Mouse (Mus musculus): Measurements from ENCODE around the gene Rnf220. TPM values are rescaled to one million over a fixed set of nuclear protein-coding genes. Genes with fewer than 3 reads are reported as not detected.

Rnf220 gene
- polyA plus RNA-seq, 1 experiment from 2014 or later, result 55.9 TPM

DNA sequence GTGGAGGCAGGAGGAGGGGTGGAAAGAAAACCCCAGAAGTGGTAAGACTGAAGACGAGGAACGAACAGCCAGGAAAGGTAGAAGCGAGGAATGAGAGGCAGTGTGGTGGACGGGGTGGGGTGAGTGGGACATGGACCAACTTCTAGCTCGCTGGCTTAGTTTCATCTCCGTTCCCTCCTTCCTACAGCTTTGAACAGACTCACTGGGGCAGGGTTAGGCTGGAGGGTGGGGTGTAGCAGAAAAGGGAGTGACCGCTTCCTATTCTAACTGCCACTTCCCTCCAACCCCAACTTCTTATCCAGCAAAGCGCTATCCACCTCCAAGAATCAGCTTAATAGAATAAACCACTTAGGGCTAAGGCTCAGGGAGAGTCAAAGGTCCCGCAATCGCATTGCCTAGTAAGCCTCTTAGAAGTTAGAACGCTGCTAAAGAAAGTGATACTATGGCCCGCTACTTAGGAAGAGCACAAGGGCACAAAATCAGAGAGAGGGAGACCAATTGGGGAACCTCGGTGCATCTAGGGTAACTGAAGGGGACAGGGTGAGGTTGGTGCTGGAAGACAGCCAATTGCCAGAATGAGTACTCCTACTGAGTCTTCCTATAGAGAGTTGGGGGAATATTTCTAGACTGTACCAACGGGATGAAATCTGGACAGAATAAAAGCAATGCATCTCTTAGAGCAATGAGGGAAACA is 23.4 kb downstream of the Rnf220 start:
- Histone ChIP-seq H3K4me3 (peak overlapping the region; percentile 62), H3K4me1 (peaks cover 74% of the 10 kb centered on the region), H3K9me3 (replicated peaks) (no peaks in the 10 kb centered on the region), H3K9ac (peak overlapping the region; percentile 68), H3K27me3 (replicated peaks) (no peaks in the 10 kb centered on the region; the same call in 1 of the 2 replicates), H3K27ac (peak overlapping the region; percentile 93), H3K36me3 (no peaks in the 10 kb centered on the region), H3K4me2 (peak overlapping the region; percentile 74)
- WGBS (ENCODE audit: insufficient replicate concordance), result 16% methylated on average over 14 of the region's 14 CpGs
- peak; percentile 76 for ATAC-seq

DNA sequence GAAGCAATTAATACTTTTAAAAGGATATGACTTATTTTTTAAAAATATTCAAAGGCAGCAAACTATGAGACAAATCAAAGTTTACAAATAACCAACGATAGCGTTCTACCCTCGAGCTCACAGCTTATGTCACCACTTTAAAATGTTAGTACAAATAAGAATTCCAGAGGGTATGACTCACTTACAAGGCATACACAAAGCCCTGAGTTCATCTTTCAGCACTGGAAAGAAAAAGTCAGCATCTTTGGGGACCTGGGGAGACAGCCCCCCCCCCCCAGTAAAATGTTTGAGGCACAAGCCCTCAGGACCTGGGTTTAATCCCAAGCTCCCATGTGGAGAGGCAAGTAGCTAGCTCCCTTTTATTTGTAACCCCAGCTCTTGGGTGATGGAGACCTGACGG is 27.4 kb downstream of the Rnf220 start:
- H3K27ac ChIP-seq, result no peak overlapping the region
- H3K4me3 ChIP-seq, result no peak overlapping the region
- H3K36me3 ChIP-seq, result no peaks in the 10 kb centered on the region
- H3K4me1 ChIP-seq, result peaks cover 35% of the 10 kb centered on the region
- 71% methylated on average over 4 of the region's 4 CpGs for WGBS (ENCODE audit: insufficient replicate concordance)
- no peaks in the 10 kb centered on the region for H3K9me3 ChIP-seq (replicated peaks)
- no peaks in the 10 kb centered on the region; the same call in 1 of the 2 replicates for H3K27me3 ChIP-seq (replicated peaks)
- no peak for ATAC-seq
- H3K9ac ChIP-seq, result no peak overlapping the region
- H3K4me2 ChIP-seq, result no peak overlapping the region

DNA sequence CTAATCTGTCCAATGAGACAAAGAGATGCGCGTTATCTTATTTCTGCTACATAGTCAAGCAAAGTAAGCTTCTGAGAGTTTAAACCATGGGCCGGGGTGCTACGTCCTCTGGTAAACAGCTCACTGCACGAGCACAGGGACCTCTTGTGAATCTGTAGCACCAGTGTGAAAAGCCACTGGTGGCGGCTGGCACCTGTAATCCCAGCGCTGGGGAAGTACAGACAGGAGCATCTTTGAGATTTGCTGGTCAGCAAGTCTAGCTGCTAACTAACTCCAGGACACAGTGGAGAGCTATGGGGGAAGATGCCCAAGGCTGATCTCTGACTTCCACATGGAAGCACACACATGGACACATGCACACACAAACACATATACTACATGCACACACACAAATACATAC is 28.9 kb downstream of the Rnf220 start:
- 74% methylated on average over 7 of the region's 7 CpGs for WGBS (ENCODE audit: insufficient replicate concordance)
- Histone ChIP-seq H3K4me3 (no peak overlapping the region), H3K27ac (no peak overlapping the region), H3K4me1 (peaks cover 19% of the 10 kb centered on the region), H3K27me3 (replicated peaks) (no peaks in the 10 kb centered on the region; the same call in 1 of the 2 replicates), H3K9me3 (replicated peaks) (no peaks in the 10 kb centered on the region), H3K4me2 (no peak overlapping the region), H3K36me3 (no peaks in the 10 kb centered on the region), H3K9ac (no peak overlapping the region)
- no peak for ATAC-seq

DNA sequence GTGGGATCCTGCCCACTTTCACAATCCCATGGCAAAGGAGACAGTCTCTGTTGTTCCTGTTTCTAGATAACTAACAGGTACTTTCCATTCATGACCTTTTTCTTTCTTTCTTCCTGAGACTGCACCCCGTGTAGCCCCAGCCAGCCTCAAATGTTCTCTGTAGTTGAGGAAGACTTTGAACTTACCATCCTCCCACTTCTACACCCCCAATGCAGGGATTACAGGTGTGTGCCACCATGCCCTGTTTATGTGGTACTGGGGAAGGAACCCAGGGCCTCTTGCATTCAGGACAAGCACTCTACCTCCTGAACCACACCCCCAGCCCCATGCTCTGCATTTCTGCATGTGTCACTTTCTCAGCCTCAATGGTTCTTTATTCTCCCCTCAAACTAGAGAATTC is 47.7 kb downstream of the Rnf220 start:
- Histone ChIP-seq H3K27ac (no peak overlapping the region), H3K36me3 (no peaks in the 10 kb centered on the region), H3K9me3 (replicated peaks) (no peaks in the 10 kb centered on the region), H3K27me3 (replicated peaks) (peaks cover 4% of the 10 kb centered on the region; the same call in 1 of the 2 replicates), H3K9ac (no peak overlapping the region), H3K4me2 (no peak overlapping the region), H3K4me1 (0 out of 2 replicates have a peak, but pooled peaks cover 2% of the 10 kb centered on the region), H3K4me3 (no peak overlapping the region)
- 67% methylated on average over 1 of the region's 1 CpGs for WGBS (ENCODE audit: insufficient replicate concordance)
- ATAC-seq, result no peak

DNA sequence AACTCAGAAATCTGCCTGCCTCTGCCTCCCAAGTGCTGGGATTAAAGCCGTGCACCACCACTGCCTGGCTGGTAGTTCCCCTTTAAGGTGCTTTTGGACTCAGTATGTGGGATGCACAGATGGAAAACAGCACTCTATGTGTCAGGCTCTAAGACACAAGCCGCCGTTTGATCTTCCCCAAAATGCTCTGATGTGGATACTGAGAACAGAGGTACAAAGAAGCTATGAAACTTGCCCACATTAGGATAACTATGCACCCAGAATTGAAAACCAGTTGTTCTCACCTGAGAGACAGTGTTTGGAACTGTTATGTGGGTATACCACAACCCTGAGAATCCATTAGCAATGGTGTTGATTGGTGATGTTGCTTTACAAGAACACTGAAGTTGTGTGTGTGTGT is 48.9 kb downstream of the Rnf220 start:
- H3K4me3 ChIP-seq, result no peak overlapping the region
- H3K9ac ChIP-seq, result no peak overlapping the region
- peaks cover 4% of the 10 kb centered on the region; the same call in 1 of the 2 replicates for H3K27me3 ChIP-seq (replicated peaks)
- H3K27ac ChIP-seq, result no peak overlapping the region
- 80% methylated on average over 3 of the region's 3 CpGs for WGBS (ENCODE audit: insufficient replicate concordance)
- H3K9me3 ChIP-seq (replicated peaks), result no peaks in the 10 kb centered on the region
- H3K36me3 ChIP-seq, result no peaks in the 10 kb centered on the region
- H3K4me2 ChIP-seq, result no peak overlapping the region
- 0 out of 2 replicates have a peak, but pooled peaks cover 2% of the 10 kb centered on the region for H3K4me1 ChIP-seq
- ATAC-seq, result no peak

DNA sequence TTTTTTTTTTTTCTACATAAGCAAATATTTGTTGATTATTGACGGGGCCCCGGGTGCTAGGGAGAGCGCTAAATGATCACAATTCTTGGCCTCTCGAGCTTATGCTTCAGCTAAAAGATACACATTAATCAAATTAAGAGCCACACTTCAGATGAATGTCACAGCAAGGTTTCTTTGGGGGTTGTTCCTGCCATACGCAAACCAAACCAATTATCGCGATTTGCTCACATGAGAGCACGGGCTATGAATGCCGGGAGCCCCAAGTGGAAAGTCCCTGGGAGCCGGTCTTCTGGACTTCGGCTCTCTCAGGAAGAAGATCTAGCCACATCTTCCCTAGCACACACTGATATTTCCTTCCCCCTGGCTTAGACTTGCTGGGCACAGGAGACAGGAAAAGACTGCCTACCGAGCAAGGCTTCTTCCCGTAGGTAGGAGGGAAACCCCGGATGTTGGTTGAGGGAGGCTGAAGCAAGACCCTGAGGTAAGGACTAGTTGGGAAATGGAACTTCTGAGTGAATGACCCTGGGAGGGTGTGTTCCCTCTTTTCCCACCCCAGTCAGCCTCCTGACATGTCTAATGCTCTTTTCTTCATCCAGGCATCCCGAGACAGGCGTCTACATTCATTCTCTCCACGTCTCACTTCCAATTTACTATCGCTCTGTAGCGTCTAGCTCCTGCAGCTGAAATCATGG is 51.2 kb downstream of the Rnf220 start:
- Histone ChIP-seq H3K27ac (no peak overlapping the region), H3K36me3 (no peaks in the 10 kb centered on the region), H3K9ac (no peak overlapping the region), H3K27me3 (replicated peaks) (peaks cover 4% of the 10 kb centered on the region; the same call in 1 of the 2 replicates), H3K4me1 (0 out of 2 replicates have a peak, but pooled peaks cover 2% of the 10 kb centered on the region), H3K4me2 (no peak overlapping the region), H3K4me3 (no peak overlapping the region), H3K9me3 (replicated peaks) (no peaks in the 10 kb centered on the region)
- 50% methylated on average over 19 of the region's 19 CpGs for WGBS (ENCODE audit: insufficient replicate concordance)
- no peak for ATAC-seq

DNA sequence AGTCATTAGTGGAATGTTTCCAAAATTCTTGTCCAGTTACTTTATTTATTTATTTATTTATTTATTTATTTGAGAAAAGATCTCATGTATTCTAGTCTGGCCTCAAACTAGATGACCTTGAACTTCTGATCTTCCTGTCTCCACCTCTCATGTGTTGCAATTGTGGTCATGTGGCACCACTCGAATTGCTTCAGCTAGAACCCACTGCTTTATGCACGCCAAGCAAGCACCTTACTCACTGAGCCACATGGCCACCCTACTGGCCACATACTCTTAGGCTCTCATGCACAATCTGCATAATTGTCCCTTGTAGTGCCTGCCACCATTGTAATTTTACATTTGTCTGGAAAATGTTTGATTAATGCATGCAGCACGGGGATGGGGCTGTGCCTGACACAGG is 57.9 kb downstream of the Rnf220 start:
- H3K36me3 ChIP-seq, result no peaks in the 10 kb centered on the region
- H3K4me2 ChIP-seq, result no peak overlapping the region
- no peak for ATAC-seq
- peaks cover 13% of the 10 kb centered on the region for H3K27me3 ChIP-seq (replicated peaks)
- H3K4me3 ChIP-seq, result no peak overlapping the region
- H3K27ac ChIP-seq, result no peak overlapping the region
- WGBS (ENCODE audit: insufficient replicate concordance), result 55% methylated on average over 3 of the region's 3 CpGs
- H3K9me3 ChIP-seq (replicated peaks), result no peaks in the 10 kb centered on the region
- H3K9ac ChIP-seq, result no peak overlapping the region
- H3K4me1 ChIP-seq, result peaks cover 12% of the 10 kb centered on the region; the same call in 1 of the 2 replicates

DNA sequence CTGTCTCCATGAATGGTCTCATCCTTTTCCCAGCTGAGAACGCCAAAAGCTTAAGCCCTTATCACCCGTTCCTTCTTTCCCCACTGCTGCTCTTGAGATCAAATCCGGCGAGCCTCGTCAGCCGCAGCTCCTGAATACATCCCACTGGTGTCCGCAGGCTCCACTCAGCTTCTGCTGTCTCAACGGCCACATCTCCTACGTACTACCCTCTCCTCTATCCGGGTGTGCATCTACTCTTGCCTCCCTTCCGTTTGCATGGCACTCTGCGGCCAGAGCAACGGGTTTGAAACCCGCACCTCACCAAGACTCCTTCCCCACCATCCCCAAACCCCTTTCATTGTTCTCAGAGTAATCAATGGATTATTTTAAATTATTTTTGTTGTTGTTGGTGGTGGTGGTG is 58.8 kb downstream of the Rnf220 start:
- no peaks in the 10 kb centered on the region for H3K36me3 ChIP-seq
- no peaks in the 10 kb centered on the region for H3K9me3 ChIP-seq (replicated peaks)
- no peak overlapping the region for H3K27ac ChIP-seq
- H3K9ac ChIP-seq, result no peak overlapping the region
- ATAC-seq, result no peak
- H3K4me2 ChIP-seq, result no peak overlapping the region
- peaks cover 13% of the 10 kb centered on the region for H3K27me3 ChIP-seq (replicated peaks)
- H3K4me3 ChIP-seq, result no peak overlapping the region
- WGBS (ENCODE audit: insufficient replicate concordance), result 67% methylated on average over 14 of the region's 14 CpGs
- peaks cover 12% of the 10 kb centered on the region; the same call in 1 of the 2 replicates for H3K4me1 ChIP-seq

DNA sequence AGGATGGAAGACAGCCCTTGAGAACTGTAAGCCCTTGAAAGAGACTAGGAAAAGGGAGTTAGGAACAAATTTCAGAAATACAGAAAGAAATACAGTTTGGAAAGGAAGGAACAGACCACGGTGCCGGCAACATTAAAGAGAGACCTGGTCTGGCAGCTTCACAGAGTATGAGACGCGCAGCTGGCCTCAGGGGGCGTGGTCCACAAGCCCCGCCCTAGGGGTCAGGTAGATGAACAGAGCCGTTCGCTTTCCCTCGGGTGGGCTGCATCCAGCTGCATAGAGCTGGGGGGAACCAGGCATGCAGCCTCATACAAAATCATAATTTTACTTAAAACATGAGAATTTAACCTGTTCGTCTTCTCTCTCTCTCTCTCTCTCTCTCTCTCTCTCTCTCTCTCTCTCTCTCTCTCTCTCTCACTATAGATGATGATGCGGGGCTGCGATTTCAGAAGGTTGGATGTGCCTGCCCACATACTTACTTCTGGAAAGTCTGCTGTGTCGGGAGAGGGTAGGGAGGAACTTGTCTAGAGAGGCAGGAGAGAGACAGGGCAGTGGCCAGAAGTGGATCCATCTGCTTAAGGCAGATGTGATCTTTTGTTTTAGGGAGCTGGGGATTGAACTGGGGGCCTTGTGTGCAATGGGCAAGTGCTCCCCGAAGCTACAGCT is 59.7 kb downstream of the Rnf220 start:
- Histone ChIP-seq H3K4me2 (no peak overlapping the region), H3K27ac (no peak overlapping the region), H3K27me3 (replicated peaks) (peaks cover 13% of the 10 kb centered on the region), H3K4me1 (peaks cover 12% of the 10 kb centered on the region; the same call in 1 of the 2 replicates), H3K9me3 (replicated peaks) (no peaks in the 10 kb centered on the region), H3K9ac (no peak overlapping the region), H3K4me3 (no peak overlapping the region), H3K36me3 (no peaks in the 10 kb centered on the region)
- 37% methylated on average over 14 of the region's 14 CpGs for WGBS (ENCODE audit: insufficient replicate concordance)
- no peak for ATAC-seq

DNA sequence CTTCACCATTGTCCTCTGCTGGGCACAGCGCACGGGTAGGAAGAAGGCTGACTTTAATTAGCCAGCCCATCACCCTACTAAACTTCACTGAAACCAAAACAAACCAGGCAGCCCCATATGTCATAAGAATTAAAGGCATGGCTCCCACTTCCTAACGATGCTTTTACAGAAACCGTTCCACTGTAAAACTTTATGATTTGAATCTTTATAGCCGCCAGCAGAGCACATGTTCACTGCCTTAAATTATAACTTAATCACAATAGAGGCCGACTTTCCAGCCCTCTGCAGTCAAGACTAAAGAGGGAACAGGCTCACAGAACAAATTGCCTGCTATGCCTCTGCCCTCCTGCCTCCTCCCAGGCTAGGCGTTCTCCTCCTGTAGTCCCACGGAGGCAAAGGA is 62.5 kb downstream of the Rnf220 start:
- no peak overlapping the region for H3K4me3 ChIP-seq
- no peaks in the 10 kb centered on the region for H3K9me3 ChIP-seq (replicated peaks)
- H3K4me1 ChIP-seq, result peaks cover 12% of the 10 kb centered on the region; the same call in 1 of the 2 replicates
- ATAC-seq, result no peak
- H3K4me2 ChIP-seq, result no peak overlapping the region
- no peak overlapping the region for H3K9ac ChIP-seq
- no peaks in the 10 kb centered on the region for H3K36me3 ChIP-seq
- H3K27ac ChIP-seq, result no peak overlapping the region
- H3K27me3 ChIP-seq (replicated peaks), result peaks cover 17% of the 10 kb centered on the region
- WGBS (ENCODE audit: insufficient replicate concordance), result 70% methylated on average over 8 of the region's 8 CpGs

DNA sequence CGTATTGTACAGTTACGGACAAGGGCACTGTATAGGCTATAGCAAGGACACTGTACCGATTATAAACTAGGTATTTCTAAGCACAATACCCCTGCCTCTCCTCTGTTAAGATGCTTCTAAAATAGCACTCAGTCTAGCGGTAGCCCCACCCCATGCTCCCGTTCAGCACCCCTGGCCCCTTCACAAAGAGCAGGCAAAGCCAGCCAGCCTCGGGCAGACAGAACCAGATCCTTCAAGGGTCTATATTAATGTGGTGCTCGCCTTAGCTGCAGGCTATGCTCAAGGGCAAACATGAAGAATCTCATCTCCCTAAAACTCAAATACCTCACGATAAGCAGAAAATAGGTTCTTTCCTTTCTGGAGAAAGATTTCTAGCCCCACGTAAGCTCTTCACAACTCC is 67.2 kb downstream of the Rnf220 start:
- no peak overlapping the region for H3K27ac ChIP-seq
- peaks cover 22% of the 10 kb centered on the region for H3K4me1 ChIP-seq
- H3K4me3 ChIP-seq, result no peak overlapping the region
- peaks cover 9% of the 10 kb centered on the region; the same call in 1 of the 2 replicates for H3K27me3 ChIP-seq (replicated peaks)
- WGBS (ENCODE audit: insufficient replicate concordance), result 68% methylated on average over 9 of the region's 9 CpGs
- no peak overlapping the region for H3K9ac ChIP-seq
- H3K4me2 ChIP-seq, result no peak overlapping the region
- ATAC-seq, result no peak
- H3K9me3 ChIP-seq (replicated peaks), result no peaks in the 10 kb centered on the region
- H3K36me3 ChIP-seq, result no peaks in the 10 kb centered on the region

DNA sequence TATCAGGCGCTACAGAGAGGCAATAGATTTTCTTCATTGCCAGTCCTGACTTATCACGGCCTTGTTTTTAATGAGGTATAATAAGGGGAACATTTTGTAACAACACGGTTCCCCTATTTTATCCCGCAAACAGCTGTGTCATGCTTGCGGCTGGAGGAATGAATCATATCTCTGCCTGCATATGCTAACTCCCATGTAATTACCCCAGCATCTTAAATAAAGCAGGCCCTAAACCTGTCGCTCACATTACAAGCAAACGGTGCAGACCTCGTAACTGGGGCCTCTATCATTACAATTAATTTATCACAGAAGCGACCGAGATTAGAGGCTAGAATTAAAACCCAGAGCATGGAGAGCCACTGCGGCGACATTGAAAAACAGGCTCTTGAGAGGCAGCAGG is 69.3 kb downstream of the Rnf220 start:
- H3K4me1 ChIP-seq, result peaks cover 22% of the 10 kb centered on the region
- H3K9ac ChIP-seq, result no peak overlapping the region
- ATAC-seq, result no peak
- H3K27ac ChIP-seq, result no peak overlapping the region
- 34% methylated on average over 12 of the region's 12 CpGs for WGBS (ENCODE audit: insufficient replicate concordance)
- no peak overlapping the region for H3K4me3 ChIP-seq
- H3K27me3 ChIP-seq (replicated peaks), result 0 out of 2 replicates have a peak, but pooled peaks cover 8% of the 10 kb centered on the region
- H3K9me3 ChIP-seq (replicated peaks), result no peaks in the 10 kb centered on the region
- no peaks in the 10 kb centered on the region for H3K36me3 ChIP-seq
- no peak overlapping the region for H3K4me2 ChIP-seq

Measured in liver, embryonic 12.5 days (tissue).